Mouse (Mus musculus): Measurements from ENCODE around the gene Nanos2.

The Nanos2 gene

GRCm38 (mm10) chr7:19003902-19004630 lies 16.9 kb downstream of the Nanos2 start, which contains the start of gene Irf2bp1:
TSS of gene Irf2bp1 (plus strand) at chr7:19004044.
- TF ChIP-seq GATA4 (IDR thresholded peaks at IDR 0.05; ENCODE audit: insufficient replicate concordance, low read length), result no peak

GRCm38 (mm10) chr7:19004631-19005079 lies 17.5 kb downstream of the Nanos2 start:
- no peak for TF ChIP-seq GATA4 (IDR thresholded peaks at IDR 0.05; ENCODE audit: insufficient replicate concordance, low read length)

DNA sequence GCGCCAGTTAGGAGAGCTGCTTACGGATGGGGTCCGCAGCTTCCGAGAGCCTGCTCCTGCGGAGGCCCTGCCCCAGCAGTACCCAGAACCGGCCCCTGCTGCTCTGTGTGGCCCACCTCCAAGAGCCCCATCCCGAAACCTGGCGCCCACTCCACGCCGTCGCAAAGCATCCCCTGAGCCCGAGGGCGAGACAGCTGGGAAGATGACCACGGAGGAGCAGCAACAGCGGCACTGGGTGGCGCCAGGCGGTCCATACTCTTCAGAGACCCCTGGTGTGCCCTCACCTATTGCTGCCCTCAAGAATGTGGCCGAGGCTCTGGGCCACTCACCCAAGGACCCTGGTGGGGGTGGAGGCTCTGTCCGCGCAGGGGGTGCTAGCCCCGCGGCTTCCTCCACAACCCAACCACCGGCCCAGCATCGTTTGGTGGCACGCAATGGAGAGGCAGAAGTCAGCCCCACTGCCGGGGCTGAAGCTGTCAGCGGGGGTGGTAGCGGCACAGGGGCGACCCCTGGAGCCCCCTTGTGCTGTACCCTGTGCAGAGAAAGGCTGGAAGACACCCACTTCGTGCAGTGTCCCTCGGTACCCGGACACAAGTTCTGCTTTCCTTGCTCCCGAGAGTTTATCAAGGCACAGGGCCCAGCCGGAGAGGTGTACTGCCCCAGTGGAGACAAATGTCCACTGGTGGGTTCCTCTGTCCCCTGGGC lies 18.4 kb downstream of the Nanos2 start:
- no peak for TF ChIP-seq GATA4 (IDR thresholded peaks at IDR 0.05; ENCODE audit: insufficient replicate concordance, low read length)

DNA sequence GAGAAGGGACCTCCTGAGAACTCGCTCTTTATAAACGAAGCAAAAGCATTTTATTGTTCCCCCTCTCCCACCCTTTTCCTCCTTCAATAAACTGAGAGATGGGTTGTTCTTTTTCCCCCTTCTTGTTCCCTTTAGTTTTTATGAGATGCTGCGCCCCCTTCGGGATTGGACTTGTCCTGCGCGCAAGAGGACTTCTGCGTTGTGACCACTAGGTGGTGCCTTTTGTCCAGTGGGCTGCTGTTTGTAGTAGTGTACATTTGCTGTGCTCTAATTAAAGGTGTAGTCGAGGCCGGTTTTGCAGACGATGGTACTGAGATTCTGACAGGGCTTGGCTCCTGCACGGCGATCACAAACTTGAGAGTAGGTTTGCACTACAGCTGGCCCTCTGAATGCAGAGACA lies 19.3 kb downstream of the Nanos2 start:
- TF ChIP-seq GATA4 (IDR thresholded peaks at IDR 0.05; ENCODE audit: insufficient replicate concordance, low read length), result no peak

GRCm38 (mm10) chr7:19007026-19007977 lies 20.1 kb downstream of the Nanos2 start:
- no peak for TF ChIP-seq GATA4 (IDR thresholded peaks at IDR 0.05; ENCODE audit: insufficient replicate concordance, low read length)

GRCm38 (mm10) chr7:19010581-19010980 lies 23.4 kb downstream of the Nanos2 start:
- no peak; the same call in 1 of the 2 replicates for TF ChIP-seq GATA4 (IDR thresholded peaks at IDR 0.05; ENCODE audit: insufficient replicate concordance, low read length)

DNA sequence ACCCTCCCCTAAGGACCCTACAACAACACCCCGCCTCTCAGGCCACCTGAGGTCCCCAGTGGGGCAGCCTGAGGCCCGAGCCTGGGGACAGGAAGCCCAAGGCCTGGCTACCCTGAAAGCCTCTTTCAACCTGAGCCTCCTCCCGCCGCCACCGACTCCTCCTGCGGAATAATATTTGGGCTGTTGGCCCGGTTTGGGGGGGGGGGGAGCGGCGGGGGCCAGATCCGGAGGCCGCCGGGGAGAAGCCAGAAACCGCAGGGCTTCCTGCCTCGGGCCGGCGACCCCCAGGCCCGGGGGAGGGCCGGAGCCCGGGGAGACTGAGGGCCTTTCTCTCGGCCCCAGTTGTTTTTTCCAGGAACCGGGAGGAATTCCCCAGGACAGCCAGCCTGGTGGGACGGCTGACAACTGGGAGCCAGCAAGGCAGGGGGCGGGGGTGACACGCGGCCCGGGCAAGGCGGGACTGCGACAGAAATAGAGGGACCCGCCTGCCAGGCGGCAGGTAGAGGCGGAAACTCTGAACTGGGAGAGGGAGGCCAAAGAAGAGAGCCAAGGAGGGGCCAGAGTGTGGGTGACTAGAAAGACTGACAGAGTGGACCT lies 24.9 kb downstream of the Nanos2 start:
- TF ChIP-seq GATA4 (IDR thresholded peaks at IDR 0.05; ENCODE audit: insufficient replicate concordance, low read length), result no peak

- 0 out of 2 replicates have a peak, but pooled peaks have one; percentile 49 for TF ChIP-seq GATA4 (IDR thresholded peaks at IDR 0.05; ENCODE audit: insufficient replicate concordance, low read length)
These were observed 25.7 kb downstream of the Nanos2 start for GRCm38 (mm10) chr7:19012882-19013281.

DNA sequence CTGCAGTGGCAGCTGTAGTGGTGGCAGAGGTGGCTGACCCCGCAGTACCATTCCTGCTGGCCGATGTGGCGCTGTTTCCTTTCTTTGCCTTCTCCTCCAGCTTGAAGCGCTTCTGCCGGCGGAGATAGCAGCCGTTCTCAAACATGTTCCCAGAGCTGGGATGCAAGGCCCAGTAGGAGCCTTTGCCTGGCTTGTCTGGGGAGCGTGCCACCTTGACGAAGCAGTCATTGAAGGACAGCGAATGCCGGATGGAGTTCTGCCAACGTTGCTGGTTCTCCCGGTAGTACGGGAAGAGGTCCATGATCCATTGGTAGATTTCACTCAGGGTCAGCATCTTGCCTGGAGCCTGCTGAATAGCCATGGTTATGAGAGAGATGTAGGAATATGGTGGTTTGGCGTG lies 27.3 kb downstream of the Nanos2 start:
- TF ChIP-seq GATA4 (IDR thresholded peaks at IDR 0.05; ENCODE audit: insufficient replicate concordance, low read length), result no peak

- TF ChIP-seq GATA4 (IDR thresholded peaks at IDR 0.05; ENCODE audit: insufficient replicate concordance, low read length), result no peak
These were observed 28.8 kb downstream of the Nanos2 start for GRCm38 (mm10) chr7:19016042-19016441.

GRCm38 (mm10) chr7:19017909-19018308 lies 30.7 kb downstream of the Nanos2 start:
- no peak for TF ChIP-seq GATA4 (IDR thresholded peaks at IDR 0.05; ENCODE audit: insufficient replicate concordance, low read length)

DNA sequence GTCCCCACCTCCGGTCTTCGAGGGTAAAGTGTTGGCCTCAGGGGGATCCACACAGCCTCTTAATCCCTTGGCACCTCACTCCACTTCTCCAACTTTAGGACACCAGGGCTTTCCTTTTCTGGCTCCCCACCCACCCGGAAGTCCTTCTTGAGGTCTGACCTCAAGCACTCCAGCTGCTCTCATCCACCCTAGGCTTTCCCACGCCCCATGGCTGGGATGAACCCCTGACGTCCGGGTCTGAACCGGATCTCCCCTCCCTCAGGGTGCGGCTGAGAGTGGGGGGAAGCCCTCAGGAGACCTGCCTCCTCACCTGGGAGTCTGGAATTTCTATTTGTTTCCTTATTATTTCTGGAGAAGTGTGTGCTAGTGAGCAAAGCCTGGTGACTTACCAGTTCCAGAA lies 33.8 kb downstream of the Nanos2 start:
- no peak for TF ChIP-seq GATA4 (IDR thresholded peaks at IDR 0.05; ENCODE audit: insufficient replicate concordance, low read length)

- TF ChIP-seq GATA4 (IDR thresholded peaks at IDR 0.05; ENCODE audit: insufficient replicate concordance, low read length), result no peak
These were observed 35.2 kb downstream of the Nanos2 start for GRCm38 (mm10) chr7:19022189-19022958.

- no peak for TF ChIP-seq GATA4 (IDR thresholded peaks at IDR 0.05; ENCODE audit: insufficient replicate concordance, low read length)
These were observed 36.2 kb downstream of the Nanos2 start, which contains the start of gene Foxa3 for GRCm38 (mm10) chr7:19023357-19023814. TSS of gene Foxa3 (minus strand) at chr7:19023538.
